Mouse (Mus musculus): Measurements from ENCODE around the gene Ccdc107.
"Not testable (repeated sequence)": the region's sequence is repeated elsewhere in the genome, so short reads cannot be mapped to it uniquely, and the experiment has no call there.

Gene Ccdc107

DNA sequence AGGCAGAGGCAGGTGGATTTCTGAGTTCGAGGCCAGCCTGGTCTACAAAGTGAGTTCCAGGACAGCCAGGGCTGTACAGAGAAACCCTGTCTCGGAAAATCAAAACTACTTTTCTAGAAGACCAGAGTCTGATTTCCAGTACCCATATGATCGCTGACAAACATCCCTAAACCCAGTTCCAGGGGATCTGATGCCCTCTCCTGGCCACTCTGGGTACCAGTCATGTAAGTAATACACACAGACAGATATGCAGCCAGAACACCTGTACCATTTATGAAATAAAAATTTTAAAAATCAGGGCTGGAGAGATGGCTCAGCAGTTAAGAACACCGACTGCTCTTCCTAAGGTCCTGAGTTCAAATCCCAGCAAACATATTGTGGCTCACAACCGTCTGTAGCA lies 7.0 kb upstream of the Ccdc107 start:
- not testable (repeated sequence) for DNase-seq (ENCODE audit: low spot score)

DNA sequence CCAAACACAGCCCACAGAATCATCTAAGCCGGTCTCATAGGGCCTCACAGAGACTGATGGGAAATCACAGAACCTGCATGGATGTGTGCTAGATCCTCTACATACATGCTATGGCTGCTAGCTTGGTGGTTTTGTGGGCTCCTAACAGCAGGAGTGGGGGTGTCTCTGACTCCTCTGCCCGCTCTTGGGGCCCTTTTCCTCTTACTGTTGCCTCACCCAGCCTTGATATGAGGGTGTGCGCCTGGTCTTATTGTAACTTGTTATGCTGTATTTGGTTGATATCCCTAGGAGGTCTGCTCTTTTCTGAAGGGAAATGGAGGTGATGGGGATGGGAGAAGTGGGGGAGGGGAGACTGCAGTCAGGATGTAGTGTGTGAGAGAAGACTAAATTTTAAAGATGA lies 3.1 kb upstream of the Ccdc107 start:
- no peak for DNase-seq (ENCODE audit: low spot score)

DNA sequence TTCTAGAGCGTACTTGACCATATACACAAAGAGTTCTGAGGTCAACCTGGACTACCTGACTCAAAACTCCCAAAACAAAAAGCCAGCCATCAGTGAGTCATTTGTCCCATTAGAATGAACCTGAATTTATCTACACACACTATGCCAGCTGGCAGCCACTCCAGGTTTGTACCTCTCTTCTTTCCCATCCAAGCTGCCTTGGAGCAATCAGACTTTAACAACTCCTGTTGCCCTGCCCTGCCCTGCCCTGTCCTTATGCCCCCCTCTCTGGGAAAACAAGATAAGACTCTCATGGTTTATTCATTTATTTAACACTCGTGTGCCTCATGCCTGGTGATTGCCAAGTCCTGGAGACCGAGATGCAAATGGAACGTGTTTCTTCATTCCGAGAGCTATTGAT lies 1.9 kb upstream of the Ccdc107 start:
- no peak for DNase-seq (ENCODE audit: low spot score)

DNA sequence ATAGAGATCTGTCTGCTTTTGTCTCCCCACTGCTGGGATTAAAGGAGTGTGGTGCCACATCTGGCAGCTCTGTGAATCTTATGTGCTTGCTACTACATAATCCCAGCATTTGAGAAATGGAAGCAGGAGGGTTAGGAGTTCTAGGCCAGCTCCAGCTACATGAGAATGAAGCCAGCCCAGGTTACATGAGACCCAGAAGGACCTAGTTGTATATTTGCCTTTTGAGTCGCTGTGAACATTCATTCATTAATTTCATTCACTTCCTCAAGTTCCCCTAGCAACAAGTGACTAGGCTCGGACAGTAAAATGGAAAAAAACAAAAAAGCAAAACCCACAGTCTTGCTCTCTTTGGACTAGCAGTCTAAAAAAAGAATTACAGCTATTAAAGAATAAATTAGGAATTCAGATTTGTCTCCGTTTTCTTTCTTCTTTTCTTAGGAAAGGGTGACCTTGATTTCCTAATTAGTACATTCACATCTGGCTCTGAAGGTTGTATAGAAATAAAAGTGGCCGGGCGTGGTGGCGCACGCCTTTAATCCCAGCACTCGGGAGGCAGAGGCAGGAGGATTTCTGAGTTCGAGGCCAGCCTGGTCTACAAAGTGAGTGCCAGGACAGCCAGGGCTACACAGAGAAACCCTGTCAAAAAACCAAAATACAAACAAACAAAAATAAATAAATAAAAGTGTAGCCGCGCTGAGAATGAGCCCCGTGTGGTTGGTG lies 439 bp upstream of the Ccdc107 start:
- DNase-seq (ENCODE audit: low spot score): no peak

DNA sequence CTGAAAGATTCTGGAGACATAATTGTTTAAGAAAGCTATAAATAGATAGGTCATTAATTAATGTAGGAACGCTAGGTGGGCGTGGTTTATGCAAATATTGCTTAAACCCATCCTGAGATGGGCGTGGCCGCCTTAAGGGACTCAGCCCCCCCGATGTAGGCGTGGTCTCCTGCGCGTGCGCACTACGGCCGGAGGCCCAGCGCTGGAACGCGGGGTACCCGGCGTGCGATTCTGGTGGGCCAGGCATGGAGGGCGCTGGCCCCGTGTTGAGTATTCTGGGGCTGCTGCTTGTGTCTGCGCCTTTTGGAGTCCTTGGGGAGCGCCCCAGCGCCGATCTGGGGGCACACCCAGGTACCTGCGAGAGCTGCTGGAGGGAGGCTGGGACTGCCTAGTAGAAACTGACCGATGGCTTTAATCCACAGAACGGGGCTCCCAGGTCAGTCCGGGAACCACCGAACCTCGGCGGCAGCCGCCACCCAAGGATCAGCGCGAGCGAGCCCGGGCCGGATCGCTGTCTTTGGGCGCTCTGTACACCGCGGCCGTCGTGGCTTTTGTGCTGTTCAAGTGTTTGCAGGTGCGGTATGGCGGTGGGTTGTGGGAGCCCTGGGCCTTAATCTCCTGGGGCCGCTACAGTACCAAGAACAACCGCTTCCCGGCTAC lies 616 bp downstream of the Ccdc107 start:
- peak; percentile 97 for DNase-seq (ENCODE audit: low spot score)

DNA sequence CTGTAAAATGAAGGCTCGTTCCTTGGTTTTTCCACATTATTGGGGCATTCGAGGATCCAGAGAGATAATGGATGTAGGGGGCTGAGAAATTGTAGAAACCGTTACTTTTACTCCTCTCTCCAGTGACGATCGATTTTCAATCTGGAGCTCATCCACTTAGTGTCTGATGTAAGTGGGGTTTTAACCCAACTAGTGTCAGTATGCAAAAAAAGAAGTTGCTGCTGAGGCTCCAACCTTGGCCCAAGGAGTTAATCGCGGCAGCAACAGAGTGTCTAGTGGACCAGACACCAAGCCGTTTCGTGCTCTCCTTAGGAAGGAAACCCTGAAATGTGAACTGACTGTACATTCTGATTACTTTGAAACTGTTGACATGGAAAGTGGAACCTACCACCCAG lies 1.1 kb downstream of the Ccdc107 start:
- DNase-seq (ENCODE audit: low spot score): no peak

DNA sequence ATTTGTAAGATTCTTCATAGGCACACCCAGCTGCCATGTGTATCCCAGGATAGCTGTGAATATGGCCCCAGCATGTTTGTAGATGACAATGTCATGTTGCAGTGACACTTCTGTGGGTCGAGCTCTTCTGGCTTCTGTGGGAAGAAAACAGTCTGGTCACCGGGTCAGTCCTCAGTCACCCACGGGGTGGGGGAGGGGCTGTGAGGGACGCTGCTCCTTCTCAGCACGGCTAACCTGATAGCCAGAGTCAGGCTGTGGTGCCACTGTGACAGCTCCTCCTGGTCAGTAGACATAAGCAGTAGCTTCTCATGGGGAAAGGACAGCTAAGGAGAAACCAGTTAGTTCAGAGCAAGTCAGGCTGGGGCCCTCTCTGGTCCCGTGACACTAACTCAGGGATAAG lies 3.9 kb downstream of the Ccdc107 start:
- no peak for DNase-seq (ENCODE audit: low spot score)

DNA sequence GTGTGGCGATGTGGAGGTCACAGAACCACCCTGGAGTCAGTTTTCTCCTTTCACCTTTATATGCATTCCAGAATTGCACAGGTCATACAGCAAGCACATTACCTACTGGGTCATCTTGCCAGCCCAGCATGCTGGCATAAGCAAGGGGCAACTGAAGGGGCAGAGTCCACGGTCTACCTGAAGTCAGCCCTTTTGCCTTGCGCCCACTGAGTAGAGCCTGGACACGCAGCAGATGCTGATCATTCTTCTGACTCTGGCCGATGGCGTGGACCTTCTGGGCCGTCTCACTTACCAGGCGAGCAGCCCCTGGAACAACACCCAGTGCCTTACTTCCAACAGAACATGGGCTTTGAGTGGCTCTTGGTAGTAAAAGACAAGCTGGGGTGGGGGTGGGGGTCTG lies 4.7 kb downstream of the Ccdc107 start:
- DNase-seq (ENCODE audit: low spot score): no peak

DNA sequence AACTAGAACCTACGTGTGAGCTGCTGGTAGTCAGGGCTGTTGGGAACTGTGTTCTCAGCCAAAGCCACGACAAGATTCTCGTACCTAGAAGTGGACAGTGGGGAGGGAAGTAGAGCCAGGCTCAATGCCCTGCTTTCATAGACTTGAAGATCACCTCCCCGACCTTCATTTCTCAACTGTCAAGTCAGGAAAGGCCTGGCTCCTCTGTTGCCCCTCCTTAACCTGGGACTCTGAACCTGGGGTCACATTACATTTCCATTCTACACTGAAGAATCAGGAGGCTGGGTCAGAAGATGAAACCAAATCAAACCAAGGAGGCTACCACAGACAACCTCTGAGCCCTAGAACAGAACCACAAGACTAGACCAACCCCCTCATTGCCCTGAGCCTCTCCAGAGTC lies 5.2 kb downstream of the Ccdc107 start:
- DNase-seq (ENCODE audit: low spot score): no peak

DNA sequence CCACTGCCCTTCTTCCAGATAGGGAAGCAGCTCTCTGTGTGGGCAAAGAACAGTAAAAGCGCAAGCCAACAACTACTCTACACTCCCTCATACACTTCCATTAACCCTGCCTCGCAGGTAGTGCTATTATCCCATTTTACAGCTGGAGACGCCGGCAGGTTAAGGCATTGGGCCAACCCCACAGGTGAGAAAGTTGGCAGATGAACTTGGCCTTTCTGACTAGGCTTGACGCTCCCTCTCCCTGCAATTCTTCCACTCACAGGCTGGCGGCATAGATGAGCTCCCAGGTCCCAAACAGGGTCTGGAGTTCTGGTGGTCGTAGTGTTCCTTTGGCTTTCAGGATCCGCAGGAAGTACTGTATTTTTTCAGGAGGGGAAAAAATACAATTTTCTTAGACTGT lies 6.3 kb downstream of the Ccdc107 start:
- DNase-seq (ENCODE audit: low spot score): no peak

DNA sequence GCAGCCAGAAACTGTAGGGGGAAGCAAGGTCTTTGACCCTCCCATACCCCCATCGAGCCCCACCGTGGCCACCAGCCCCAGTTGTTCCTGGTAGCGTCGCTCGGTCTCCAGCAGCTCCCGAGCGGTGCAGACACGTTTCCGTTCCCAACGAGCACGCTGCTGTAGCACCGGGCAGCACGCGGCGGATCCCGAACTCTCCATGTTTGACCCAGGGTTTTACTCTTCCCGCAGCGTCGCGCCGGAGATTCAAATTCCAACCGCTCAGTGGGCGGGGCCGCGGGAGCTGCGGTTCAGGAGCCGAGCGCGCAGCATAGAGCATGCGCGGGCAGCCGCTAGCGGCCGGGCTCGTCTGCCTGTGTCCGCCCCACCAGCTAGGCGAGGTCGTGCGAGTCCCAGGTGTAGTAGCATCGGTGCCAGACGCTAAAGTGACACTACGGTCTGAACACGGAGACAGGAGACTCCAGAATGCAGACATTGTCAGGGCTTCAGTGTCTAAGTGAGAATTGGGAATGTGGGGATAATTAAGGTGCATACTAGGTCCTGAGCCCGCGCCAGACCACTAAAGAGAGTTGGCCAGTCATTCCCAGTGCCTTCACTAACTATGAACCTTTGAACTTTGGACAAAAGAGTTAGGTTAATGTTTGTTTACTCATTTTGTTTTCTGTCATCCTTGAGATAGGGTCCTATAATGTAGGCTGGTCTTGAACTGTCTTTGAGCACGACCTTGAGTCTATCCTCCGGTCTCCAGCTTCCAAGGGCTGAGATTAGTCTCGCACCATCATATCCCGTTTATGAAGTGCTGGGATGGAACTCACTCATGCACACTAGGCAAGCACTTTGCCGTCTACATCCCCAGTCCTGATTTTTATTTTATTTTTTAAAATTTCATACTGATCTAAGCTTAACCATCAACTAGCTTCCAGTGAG lies 7.0 kb downstream of the Ccdc107 start, which contains the start of gene Arhgef39:
Gene Arhgef39, minus strand, starts transcription at position 289 of the 927 bp plus-strand sequence.
- DNase-seq (ENCODE audit: low spot score): peak; percentile 55

DNA sequence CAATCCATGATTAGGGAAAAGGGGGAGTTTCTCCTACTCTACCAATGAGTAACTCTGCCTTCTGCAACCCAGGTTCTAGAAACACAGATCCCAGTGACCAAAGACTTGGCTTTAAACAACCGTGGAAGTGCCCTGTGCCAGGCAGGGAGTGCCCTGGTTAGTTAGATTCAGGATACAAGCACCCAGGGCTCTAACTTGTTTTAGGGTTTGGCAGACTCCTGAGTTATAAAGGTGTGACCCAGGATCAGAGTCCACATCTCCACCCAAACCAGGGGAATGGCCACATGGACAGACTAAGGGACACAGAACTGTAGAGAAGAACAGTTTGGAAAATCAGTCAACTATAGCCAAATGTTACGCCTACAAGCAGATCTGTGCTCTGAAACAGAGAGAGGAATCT lies 10.3 kb downstream of the Ccdc107 start:
- DNase-seq (ENCODE audit: low spot score): no peak

DNA sequence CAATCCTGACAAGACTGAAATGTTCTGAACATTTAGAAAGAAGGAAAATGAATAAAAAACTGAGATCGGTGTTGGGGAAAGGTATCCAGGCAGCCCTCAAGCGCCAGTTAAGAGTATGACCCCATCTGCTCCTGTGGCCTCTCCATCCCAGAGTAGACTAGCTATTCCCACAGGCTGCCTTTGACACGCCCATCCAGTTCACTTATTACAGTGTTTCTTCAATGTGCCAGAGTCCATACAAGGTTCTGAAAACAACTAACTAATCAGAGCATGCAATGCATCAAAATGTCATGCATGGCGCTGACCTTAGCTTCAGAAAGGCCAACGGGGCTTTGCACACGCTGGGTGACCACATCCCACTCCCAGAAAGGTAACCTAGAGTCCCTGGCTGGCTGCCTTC lies 10.8 kb downstream of the Ccdc107 start:
- DNase-seq (ENCODE audit: low spot score): no peak

DNA sequence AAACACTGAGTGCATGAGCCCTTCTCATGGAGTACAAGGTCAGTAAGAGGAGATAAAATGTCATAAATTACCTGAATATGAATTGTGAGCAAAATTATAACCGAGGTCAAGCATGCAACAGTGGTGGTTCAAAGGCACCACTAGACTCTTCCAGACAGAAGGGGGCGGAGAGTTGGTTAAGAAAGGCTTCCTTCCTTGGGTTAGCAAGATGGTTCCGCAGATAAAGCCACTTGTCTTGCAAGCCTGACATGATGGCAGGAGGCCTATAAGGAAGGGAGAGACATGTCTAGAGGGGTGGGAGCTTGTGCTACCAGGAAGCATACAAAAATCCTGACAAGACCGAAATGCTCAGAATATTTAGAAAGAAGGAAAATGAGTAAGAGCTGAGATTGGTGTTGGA lies 11.6 kb downstream of the Ccdc107 start:
- no peak for DNase-seq (ENCODE audit: low spot score)

DNA sequence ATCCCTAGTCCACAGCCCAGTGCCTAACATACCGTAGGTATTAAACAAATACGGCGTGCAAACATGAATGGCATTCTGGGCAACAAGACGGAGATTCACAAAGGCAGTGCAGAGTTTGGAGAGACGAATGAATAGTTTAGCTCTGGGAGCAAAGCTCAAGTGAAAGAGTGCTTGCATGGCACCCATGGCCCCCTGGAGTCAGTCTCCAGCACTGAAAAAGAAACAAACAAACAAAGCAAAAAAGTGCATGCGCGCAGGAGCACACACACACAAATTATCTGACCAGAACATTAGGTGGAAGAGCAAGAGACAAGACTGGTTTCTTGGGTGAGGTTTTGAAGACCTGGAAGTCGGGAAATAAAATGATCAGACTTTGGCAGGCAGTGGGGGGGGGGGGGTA lies 13.4 kb downstream of the Ccdc107 start:
- DNase-seq (ENCODE audit: low spot score): no peak

DNA sequence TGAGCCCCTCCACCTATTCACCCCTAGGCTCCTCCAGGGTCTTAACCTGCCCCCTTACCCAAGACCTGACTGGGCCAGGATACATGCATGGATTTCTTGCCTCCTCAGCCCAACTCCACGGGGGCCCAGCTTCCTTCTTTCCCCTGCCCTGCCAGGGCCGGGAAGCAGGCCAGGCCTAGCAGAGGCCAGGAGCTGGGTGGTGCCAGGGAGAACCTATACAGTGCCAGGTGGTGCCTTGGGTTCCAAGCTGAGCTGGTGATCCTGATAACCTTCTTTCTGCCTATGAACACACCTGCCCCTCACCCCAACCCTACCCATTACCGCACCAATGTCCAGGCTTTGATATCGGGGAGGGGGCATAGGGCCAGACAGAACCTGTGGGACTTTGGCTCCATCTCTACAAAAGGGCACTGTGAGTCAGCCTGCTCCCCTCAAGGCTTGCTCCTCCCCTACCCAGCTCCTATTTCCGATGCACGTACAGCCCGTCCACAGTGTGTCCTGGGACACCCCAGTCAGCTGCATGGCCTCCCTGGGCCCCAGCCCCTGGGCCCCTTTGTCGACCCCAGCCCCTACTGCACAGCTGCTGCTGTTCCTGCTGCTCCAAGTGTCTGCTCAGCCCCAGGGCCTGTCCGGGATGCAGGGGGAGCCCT lies 14.0 kb downstream of the Ccdc107 start, which contains the start of gene Car9:
Gene Car9, plus strand, starts transcription at position 431 of the 650 bp plus-strand sequence.
- no peak for DNase-seq (ENCODE audit: low spot score)

DNA sequence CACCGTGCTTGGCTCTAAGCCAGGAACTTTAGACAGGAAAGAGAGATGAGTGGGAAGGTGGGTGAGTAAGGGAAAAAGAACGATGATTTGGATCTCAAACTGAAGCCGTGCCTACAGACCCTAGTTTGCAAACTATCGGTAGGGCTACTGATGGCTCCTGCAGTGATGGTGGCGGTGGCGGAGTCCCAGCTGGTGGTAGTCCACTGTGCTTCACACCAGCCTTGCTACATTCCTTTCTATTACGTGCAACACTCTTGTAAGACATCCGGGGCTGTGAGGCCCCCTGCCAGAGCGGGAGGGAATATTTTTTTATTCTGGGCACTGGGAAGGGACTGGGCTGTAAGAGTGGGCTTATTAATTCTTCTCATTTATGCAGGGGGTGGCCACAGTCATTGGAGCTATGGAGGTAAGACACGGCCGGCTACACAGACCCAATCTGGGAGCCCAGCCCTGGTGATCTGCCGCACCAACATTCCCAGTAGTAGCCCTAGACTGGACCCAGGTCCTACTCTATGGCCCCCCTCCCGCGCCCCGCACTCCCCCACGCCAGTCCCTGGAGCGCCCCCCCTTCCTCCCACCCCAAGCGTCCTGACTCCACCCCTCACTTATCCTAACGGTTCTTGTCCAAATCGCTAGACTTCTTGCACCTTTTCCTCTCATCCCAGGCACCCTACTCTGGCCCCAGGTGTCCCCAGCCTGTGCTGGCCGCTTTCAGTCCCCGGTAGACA lies 15.4 kb downstream of the Ccdc107 start:
- no peak for DNase-seq (ENCODE audit: low spot score)

DNA sequence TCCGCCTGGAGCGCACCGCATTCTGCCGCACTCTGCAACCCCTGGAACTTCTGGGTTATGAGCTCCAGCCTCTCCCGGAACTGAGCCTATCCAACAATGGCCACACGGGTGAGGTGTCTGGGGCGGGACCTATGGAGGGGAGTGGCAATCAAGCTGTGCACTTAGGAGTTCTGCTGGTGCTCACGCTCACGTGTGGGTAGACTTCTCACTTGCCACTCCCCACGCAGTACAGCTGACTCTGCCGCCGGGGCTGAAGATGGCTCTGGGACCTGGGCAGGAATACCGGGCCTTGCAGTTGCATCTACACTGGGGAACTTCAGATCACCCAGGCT lies 15.9 kb downstream of the Ccdc107 start:
- DNase-seq (ENCODE audit: low spot score): peak; percentile 84

DNA sequence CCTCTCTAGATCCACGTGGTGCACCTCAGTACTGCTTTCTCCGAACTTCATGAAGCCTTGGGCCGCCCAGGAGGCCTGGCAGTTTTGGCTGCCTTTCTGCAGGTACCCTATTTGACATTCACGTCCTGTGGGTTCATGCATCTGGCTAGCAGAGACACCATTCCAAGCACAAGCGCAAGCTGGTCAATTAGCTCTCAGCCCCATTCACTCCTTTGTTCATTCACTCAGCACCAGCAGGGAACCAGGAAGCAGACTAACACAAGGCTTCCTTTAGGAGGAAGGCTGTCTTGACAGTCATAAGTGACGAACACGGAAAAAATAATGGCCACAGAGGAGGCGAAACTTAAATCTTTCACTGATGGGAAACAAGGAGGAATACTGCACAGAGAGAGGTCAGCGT lies 16.4 kb downstream of the Ccdc107 start:
- no peak for DNase-seq (ENCODE audit: low spot score)

DNA sequence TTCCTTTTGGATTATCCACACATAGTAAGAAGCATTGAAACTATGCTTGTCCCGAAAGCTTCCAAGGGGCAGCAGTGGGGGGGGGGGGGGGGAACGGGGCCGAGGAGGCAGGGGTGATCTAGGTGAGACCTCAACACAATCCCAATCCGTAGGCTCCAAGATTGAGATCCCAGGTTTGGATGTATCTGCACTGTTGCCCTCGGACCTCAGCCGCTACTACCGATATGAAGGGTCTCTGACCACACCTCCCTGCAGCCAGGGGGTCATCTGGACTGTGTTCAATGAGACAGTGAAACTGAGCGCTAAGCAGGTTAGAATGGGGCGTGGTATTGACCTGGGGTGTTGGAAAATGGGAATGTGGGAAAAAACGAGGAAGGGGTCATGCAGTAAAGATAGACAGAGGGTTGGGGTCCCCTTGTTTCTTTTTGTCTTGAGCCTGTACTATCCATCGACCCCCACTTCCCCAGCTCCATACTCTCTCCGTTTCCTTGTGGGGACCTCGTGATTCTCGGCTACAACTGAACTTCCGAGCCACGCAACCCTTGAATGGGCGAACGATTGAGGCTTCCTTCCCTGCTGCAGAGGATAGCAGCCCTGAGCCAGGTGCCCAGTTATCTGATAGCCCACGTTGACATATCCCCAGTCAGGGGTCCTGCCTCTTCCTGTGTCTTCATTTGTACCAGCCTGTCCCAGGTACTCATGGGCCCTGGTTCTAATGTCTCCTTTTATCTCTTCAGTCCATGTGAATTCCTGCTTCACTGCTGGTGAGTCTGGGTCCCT lies 19.2 kb downstream of the Ccdc107 start:
- DNase-seq (ENCODE audit: low spot score): no peak

DNA sequence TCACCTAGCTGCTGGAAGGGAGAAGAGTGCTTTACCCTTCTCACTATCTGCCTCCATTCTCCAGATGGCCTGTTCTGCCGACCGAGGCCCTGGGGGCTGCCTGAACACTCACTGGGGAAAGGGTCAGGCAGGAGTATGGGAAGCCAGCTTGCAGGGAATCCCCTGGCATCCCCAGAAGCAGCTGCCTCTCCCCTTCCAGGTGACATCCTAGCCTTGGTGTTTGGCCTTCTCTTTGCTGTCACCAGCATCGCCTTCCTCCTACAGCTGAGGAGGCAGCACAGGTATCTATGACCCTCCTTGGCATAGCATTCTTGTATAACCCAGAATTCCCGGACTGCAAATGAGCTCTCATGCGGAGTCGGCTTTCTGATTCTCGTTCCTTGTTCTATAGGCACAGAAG lies 20.0 kb downstream of the Ccdc107 start:
- DNase-seq (ENCODE audit: low spot score): no peak

Measured in T-cell, adult 2 months (primary cell).